Mouse (Mus musculus): Measurements from ENCODE around the gene 4930438A08Rik. TPM values are rescaled to one million over a fixed set of nuclear protein-coding genes. Genes with fewer than 3 reads are reported as not detected.
"Not testable (repeated sequence)": the region's sequence is repeated elsewhere in the genome, so short reads cannot be mapped to it uniquely, and the experiment has no call there.

The 4930438A08Rik gene
- polyA plus RNA-seq, 1 experiment: not detected

DNA sequence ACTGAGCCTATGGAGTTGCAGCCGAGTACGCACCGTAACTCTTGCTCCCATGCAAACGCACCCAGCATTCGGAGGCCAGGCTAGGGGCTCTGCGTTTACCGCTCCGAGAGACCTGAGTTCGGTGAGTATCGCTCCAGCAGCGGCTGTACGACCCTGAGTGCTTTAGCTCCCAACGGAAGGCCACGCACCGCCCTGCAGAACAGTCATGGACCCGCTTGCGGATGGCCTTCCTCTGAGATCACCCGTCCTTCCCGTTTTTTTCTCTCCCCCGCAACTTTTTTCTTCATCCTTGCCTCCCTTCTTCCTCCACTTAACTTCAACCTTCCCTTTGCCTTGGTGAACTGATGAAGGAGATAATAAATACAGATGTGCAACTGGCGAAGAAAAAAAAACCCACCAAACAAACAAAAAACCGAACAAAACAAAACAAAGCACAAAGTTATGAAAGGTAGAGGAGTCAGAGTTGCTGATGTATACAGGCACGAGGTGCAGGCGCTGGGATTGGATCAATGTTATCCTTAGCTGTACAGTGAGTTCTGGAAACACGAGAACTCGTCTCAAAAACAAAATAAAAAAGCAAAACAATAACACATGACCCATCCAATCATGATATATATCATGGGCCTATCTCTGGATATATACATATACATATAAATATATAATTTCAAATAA lies 28.3 kb downstream of the 4930438A08Rik start:
- peak overlapping the region; percentile 26 for H3K27ac ChIP-seq (replicated peaks; ENCODE audit: low read depth, low read length)
- H3K4me3 ChIP-seq (ENCODE audit: insufficient read depth, low read depth, low read length): peak overlapping the region; percentile 78
- 0 out of 2 replicates have a peak, but pooled peaks cover 5% of the 10 kb centered on the region for H3K4me1 ChIP-seq (ENCODE audit: control insufficient read depth, insufficient read depth, insufficient read length, low read length)

DNA sequence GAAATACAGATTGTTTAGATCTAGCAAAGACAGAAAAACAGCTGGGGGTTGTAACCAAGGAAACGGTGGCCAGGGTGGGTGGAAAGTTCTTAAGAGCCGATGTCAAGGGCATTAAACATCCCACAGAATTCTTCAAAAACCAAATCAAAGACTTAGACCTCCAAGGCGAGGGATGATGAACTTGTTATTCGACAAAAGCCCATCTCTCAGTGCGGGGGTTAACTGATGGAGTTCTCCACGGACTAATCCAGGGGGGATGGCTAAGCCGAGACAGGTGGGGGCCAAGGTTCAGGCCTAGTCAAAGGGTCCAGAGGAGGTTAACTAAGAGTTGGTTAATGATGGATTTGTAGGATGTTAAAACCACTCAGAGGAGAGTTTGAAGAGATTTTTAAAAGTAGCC lies 29.0 kb downstream of the 4930438A08Rik start:
- Histone ChIP-seq H3K4me3 (ENCODE audit: insufficient read depth, low read depth, low read length) (no peak overlapping the region), H3K27ac (replicated peaks; ENCODE audit: low read depth, low read length) (no peak overlapping the region), H3K4me1 (ENCODE audit: control insufficient read depth, insufficient read depth, insufficient read length, low read length) (0 out of 2 replicates have a peak, but pooled peaks cover 5% of the 10 kb centered on the region)

DNA sequence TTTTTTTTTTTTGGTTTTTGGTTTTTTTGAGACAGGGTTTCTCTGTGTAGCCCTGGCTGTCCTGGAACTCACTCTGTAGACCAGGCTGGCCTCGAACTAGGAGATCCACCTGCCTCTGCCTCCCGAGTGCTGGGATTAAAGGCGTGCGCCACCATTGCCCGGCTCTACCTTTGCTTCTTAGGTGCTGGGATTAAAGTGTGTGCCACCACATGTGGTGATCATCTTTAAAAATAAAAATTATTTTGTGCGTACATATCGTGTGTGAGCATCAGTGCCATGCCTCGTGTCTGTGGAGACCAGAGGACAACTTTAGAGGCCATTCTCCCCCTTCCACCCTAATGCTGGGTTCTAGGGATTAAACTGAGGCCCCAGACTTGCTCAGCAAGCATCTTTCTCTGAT lies 30.7 kb downstream of the 4930438A08Rik start:
- not testable (repeated sequence) for H3K4me3 ChIP-seq (ENCODE audit: insufficient read depth, low read depth, low read length); H3K4me1 ChIP-seq (ENCODE audit: control insufficient read depth, insufficient read depth, insufficient read length, low read length); H3K27ac ChIP-seq (replicated peaks; ENCODE audit: low read depth, low read length)

GRCm38 (mm10) chr11:58306860-58307308 lies 32.3 kb downstream of the 4930438A08Rik start, which contains the start of gene Zfp692:
Gene Zfp692 (plus strand): TSS chr11:58307069.
- Histone ChIP-seq H3K27ac (replicated peaks; ENCODE audit: low read depth, low read length) (no peak within 1 kb of the TSS), H3K4me1 (ENCODE audit: control insufficient read depth, insufficient read depth, insufficient read length, low read length) (0 out of 2 replicates have a peak, but pooled peaks cover 5% of the 10 kb centered on the region), H3K4me3 (ENCODE audit: insufficient read depth, low read depth, low read length) (peak within 1 kb of the TSS; percentile 65)

DNA sequence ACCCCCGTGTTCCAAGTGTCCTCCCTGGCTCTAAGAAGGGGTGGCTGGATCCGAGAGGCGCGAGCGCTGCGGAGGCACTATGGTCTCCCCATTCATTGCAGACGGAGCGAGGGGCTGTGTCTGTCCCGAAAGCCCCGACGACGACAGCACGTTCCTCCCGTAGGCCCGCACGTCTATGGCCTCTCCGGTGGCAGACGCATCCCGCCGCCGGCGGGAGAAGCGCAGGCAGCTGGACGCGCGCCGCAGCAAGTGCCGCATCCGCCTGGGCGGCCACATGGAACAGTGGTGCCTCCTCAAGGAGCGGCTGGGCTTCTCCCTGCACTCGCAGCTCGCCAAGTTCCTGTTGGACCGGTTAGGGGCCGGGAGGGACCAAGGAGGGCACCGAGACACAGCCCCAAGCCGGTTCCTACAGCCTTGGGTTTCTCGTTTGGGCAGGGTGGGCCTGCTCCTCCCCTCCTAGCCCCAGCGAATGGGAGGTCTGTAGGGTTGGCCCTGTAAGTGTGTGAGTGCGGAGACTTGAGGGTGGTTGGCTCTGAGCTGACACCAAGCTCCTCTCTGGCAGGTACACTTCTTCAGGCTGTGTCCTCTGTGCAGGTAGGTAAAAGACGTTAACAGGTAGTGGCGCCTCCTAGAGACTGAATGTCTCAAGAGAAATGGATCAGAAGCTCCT lies 32.9 kb downstream of the 4930438A08Rik start:
- H3K27ac ChIP-seq (replicated peaks; ENCODE audit: low read depth, low read length): no peak overlapping the region
- 0 out of 2 replicates have a peak, but pooled peaks cover 5% of the 10 kb centered on the region for H3K4me1 ChIP-seq (ENCODE audit: control insufficient read depth, insufficient read depth, insufficient read length, low read length)
- H3K4me3 ChIP-seq (ENCODE audit: insufficient read depth, low read depth, low read length): peak overlapping the region; percentile 65

DNA sequence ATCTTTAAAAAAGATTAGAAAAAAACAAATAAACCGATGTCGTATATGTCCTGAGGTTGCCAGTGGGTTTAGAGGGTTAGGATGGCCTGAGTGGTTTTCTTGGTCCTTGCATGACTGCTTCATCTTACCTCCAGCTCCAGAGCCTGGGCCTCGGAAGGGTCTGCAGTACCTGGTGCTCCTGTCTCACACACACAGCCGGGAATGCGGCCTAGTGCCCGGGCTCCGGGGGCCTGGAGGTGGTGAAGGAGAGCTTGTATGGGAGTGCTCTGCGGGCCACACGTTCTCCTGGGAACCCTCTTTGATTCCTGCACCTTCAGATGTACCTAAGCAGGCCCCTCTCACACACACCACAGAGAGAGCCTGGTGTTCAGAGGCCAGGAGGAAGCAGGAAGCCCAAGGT lies 34.1 kb downstream of the 4930438A08Rik start:
- Histone ChIP-seq H3K4me1 (ENCODE audit: control insufficient read depth, insufficient read depth, insufficient read length, low read length) (0 out of 2 replicates have a peak, but pooled peaks cover 3% of the 10 kb centered on the region), H3K27ac (replicated peaks; ENCODE audit: low read depth, low read length) (no peak overlapping the region), H3K4me3 (ENCODE audit: insufficient read depth, low read depth, low read length) (no peak overlapping the region)

GRCm38 (mm10) chr11:58314069-58314468 lies 39.5 kb downstream of the 4930438A08Rik start:
- H3K27ac ChIP-seq (replicated peaks; ENCODE audit: low read depth, low read length): no peak overlapping the region
- H3K4me1 ChIP-seq (ENCODE audit: control insufficient read depth, insufficient read depth, insufficient read length, low read length): no peaks in the 10 kb centered on the region; the same call in 1 of the 2 replicates
- no peak overlapping the region for H3K4me3 ChIP-seq (ENCODE audit: insufficient read depth, low read depth, low read length)

- Histone ChIP-seq H3K4me1 (ENCODE audit: control insufficient read depth, insufficient read depth, insufficient read length, low read length) (peaks cover 4% of the 10 kb centered on the region), H3K27ac (replicated peaks; ENCODE audit: low read depth, low read length) (no peak overlapping the region)
Measured at GRCm38 (mm10) chr11:58315536-58316168, 41.1 kb downstream of the 4930438A08Rik start.

DNA sequence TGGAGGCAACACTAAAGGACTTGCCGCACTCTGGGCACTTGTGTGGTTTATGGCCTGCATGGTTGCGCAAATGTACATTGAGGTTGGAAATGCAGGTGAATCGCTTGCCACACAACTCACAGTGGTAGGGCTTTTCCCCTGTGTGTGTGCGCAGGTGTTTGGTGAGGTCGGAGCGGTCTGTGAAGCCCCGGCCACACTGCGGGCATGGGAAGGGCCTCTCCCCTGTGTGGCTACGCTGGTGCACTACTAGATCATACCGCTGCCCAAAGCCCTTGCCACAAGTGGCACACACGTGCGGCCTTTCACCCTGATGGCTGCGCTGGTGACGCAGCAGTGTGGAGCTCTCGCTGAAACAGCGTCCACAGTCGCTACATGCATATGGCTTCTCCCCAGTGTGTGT lies 41.7 kb downstream of the 4930438A08Rik start:
- H3K4me1 ChIP-seq (ENCODE audit: control insufficient read depth, insufficient read depth, insufficient read length, low read length): peaks cover 4% of the 10 kb centered on the region
- no peak overlapping the region for H3K27ac ChIP-seq (replicated peaks; ENCODE audit: low read depth, low read length)
- no peak overlapping the region for H3K4me3 ChIP-seq (ENCODE audit: insufficient read depth, low read depth, low read length)

More at GRCm38 (mm10) chr11:58315536-58316168, 41.1 kb downstream of the 4930438A08Rik start:
- H3K4me3 ChIP-seq (ENCODE audit: insufficient read depth, low read depth, low read length): no peak overlapping the region

DNA sequence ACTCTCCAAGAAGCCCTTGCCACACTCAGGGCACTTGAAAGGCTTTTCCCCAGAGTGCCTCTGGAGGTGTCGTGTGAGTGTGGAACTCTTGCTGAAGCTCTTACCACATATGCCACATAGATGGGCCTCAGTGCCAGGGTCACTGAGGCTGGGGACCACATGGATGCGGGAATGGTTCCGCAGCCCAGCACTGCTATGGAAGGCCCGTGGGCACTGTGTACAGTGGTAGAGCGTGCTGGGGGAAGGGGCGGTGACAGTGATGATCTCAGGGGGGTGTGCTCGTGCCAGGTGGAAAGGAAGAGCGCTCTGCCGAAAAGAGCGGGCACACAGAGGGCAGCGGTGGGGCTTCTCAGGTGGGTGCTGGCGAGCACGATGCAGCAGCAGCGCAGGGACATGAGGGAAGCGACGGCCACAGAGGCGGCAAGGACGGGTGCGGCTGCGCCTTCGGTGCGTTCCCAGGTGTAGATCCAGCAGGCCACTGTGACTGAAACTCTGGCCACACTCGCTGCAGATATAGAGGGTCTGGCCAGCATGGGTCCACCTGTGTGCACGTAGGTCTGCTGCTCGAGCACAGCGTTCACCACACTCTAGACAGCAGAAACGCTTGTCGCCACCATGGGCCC lies 42.3 kb downstream of the 4930438A08Rik start:
- peaks cover 6% of the 10 kb centered on the region for H3K4me1 ChIP-seq (ENCODE audit: control insufficient read depth, insufficient read depth, insufficient read length, low read length)
- no peak overlapping the region for H3K4me3 ChIP-seq (ENCODE audit: insufficient read depth, low read depth, low read length)
- no peak overlapping the region for H3K27ac ChIP-seq (replicated peaks; ENCODE audit: low read depth, low read length)

DNA sequence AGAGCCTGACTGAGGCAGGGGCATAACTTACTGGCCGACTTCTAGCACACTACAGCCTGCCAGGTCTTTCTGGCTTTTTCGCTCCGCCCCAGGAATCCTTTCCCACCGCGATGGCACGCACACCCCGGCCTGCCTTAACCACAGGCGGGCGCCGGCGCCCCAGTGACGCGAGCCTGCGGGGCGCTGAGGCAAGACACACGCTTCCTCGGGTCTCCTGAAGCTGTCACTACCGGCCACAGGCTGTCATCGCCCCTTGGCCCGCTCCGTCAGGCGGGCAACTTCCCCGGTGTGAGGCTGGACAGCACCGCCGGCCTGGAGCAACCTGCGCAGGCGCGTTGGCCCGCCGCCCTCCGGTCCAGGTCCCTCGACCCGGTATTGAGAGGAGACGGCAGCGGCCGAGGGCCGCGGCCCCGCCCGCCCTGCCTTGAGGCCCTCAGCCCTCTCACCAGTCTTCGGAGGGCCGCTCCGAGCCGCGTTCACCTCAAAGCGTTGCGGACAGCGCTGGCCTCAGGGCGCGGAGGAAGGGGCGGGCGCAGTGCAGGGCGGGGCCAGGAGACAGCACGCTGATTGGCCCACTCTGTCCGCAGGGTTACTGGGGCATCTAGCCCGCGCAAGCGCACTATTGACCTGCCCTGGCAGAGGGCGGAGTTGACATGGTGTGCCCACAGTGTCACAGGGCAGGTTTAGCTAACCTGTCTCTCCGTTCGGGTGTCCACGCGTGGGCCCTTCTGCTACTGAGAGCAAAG lies 48.4 kb downstream of the 4930438A08Rik start:
- H3K27ac ChIP-seq (replicated peaks; ENCODE audit: low read depth, low read length): peak overlapping the region; percentile 89
- peak overlapping the region; percentile 77 for H3K4me3 ChIP-seq (ENCODE audit: insufficient read depth, low read depth, low read length)
- peaks cover 6% of the 10 kb centered on the region; the same call in 1 of the 2 replicates for H3K4me1 ChIP-seq (ENCODE audit: control insufficient read depth, insufficient read depth, insufficient read length, low read length)

- H3K27ac ChIP-seq (replicated peaks; ENCODE audit: low read depth, low read length): peak overlapping the region; percentile 89
- H3K4me3 ChIP-seq (ENCODE audit: insufficient read depth, low read depth, low read length): peak overlapping the region; percentile 77
- H3K4me1 ChIP-seq (ENCODE audit: control insufficient read depth, insufficient read depth, insufficient read length, low read length): peaks cover 6% of the 10 kb centered on the region; the same call in 1 of the 2 replicates
Measured at GRCm38 (mm10) chr11:58323570-58324340, 49.2 kb downstream of the 4930438A08Rik start.

DNA sequence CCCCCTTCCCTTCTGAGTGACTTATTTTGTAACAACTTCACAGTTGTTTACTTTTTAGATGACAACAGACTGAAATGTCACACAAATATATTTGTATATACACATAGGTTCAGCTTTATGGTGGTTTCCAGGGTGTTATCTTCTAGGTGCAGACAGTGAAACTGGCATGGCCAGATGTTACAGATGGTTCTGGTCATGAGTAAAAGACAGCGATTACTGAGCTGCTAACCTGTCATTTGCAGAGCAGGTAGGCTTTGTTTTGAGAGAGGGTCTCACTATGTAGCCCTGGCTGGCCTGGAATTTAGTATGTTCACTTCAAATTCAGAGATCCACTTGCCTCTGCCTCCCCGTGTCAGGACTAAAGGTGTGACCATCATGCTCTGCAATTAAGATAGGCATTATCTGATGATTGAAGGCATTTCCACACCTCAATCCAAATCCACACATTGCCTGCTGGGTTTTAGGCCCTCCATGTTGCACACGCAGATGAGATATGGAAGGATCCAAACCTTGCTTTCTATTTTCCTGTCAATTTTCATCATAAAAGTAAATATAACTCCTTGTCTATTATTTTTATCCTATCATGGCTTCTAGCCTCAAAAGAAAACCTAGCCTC lies 50.1 kb downstream of the 4930438A08Rik start:
- peaks cover 6% of the 10 kb centered on the region; the same call in 1 of the 2 replicates for H3K4me1 ChIP-seq (ENCODE audit: control insufficient read depth, insufficient read depth, insufficient read length, low read length)

More for the DNA sequence above, 50.1 kb downstream of the 4930438A08Rik start:
- no peak overlapping the region for H3K4me3 ChIP-seq (ENCODE audit: insufficient read depth, low read depth, low read length)
- no peak overlapping the region for H3K27ac ChIP-seq (replicated peaks; ENCODE audit: low read depth, low read length)

Data from brown adipose tissue, adult 24 weeks (tissue).